In genomic region chr5:31699397-31699796, GRCm38 (mm10) we compare ENCODE assay signal across 18 mouse cellular contexts. TPM values are rescaled to one million over a fixed set of nuclear protein-coding genes. Genes with fewer than 3 reads are reported as not detected.
DNase-seq lines count a peak whose midpoint lies in the region; ATAC-seq and TF ChIP-seq lines count a peak whose summit lies in the region.
"Had no signal": no experiment of that assay in that cellular context is flagged by ENCODE, and none has a peak within 500 bp of the region (broad histone marks: within the 10 kb centered on the region; RNA-seq: fewer than 3 reads in every experiment).

No protein-coding gene starts in this region.

- no peak for ATAC-seq in heart, embryonic 13.5 days (ENCODE audit: extremely low read depth, insufficient number of reproducible peaks, low FRiP score, low TSS enrichment)
- no peak for ATAC-seq in liver, embryonic 12.5 days
- ATAC-seq in liver, embryonic 15.5 days (ENCODE audit: insufficient read depth): no peak
- no peak for ATAC-seq in stomach, postnatal 0 days (ENCODE audit: low FRiP score, low TSS enrichment)
- ATAC-seq: midbrain, embryonic 15.5 days had no signal

- no peak overlapping the region for H3K9ac ChIP-seq in heart, embryonic 13.5 days
- H3K9ac ChIP-seq in liver, embryonic 12.5 days: no peak overlapping the region
- H3K9ac ChIP-seq in liver, embryonic 15.5 days: no peak overlapping the region; the same call in 1 of the 2 replicates
- no peak overlapping the region for H3K9ac ChIP-seq in stomach, postnatal 0 days (ENCODE audit: low read length)
- H3K9ac ChIP-seq: embryonic facial prominence, embryonic 13.5 days; forebrain, embryonic 12.5 days; hindbrain, embryonic 15.5 days; midbrain, embryonic 15.5 days; neural tube, embryonic 12.5 days had no signal

- peaks cover 22% of the 10 kb centered on the region for H3K36me3 ChIP-seq in heart, embryonic 13.5 days
- peaks cover 32% of the 10 kb centered on the region for H3K36me3 ChIP-seq in liver, embryonic 12.5 days
- peaks cover 21% of the 10 kb centered on the region for H3K36me3 ChIP-seq in liver, embryonic 15.5 days (replicated peaks)
- H3K36me3 ChIP-seq in stomach, postnatal 0 days (ENCODE audit: control insufficient read depth, insufficient read depth, low read length): 0 out of 2 replicates have a peak, but pooled peaks cover 4% of the 10 kb centered on the region
- H3K36me3 ChIP-seq: hindbrain, embryonic 15.5 days; midbrain, embryonic 15.5 days; neural tube, embryonic 12.5 days had no signal

- H3K4me2 ChIP-seq in heart, embryonic 13.5 days: peak overlapping the region; percentile 83
- peak overlapping the region; percentile 88 for H3K4me2 ChIP-seq in liver, embryonic 12.5 days
- H3K4me2 ChIP-seq in liver, embryonic 15.5 days: peak overlapping the region; percentile 85; the same call in 1 of the 2 replicates
- no peak overlapping the region for H3K4me2 ChIP-seq in stomach, postnatal 0 days (replicated peaks; ENCODE audit: low read depth)

- H3K4me3 ChIP-seq in heart, embryonic 13.5 days: 0 out of 2 replicates have a peak overlapping the region, but pooled peaks have one; percentile 1
- H3K4me3 ChIP-seq in liver, embryonic 12.5 days: no peak overlapping the region
- H3K4me3 ChIP-seq in liver, embryonic 15.5 days (replicated peaks): no peak overlapping the region
- no peak overlapping the region for H3K4me3 ChIP-seq in stomach, postnatal 0 days (ENCODE audit: low read depth, low read length)
- H3K4me3 ChIP-seq: embryonic facial prominence, embryonic 13.5 days; forebrain, embryonic 12.5 days; neural tube, embryonic 12.5 days had no signal

- no peak for DNase-seq in heart, postnatal 36 days
- no peak for DNase-seq in liver
- no peak for DNase-seq in stomach, postnatal 0 days (ENCODE audit: low spot score)
- no peak for DNase-seq in frontal cortex, postnatal 25 days (ENCODE audit: low spot score in 2 of 2)
- DNase-seq: adrenal gland, postnatal 25 days; cerebellum, adult 8-10 months; kidney, postnatal 25 days; right cerebral cortex, postnatal 14 days; thymus, postnatal 25 days had no signal

- H3K4me1 ChIP-seq in heart, embryonic 13.5 days: peaks cover 14% of the 10 kb centered on the region
- peaks cover 54% of the 10 kb centered on the region for H3K4me1 ChIP-seq in liver, embryonic 12.5 days
- H3K4me1 ChIP-seq in liver, embryonic 15.5 days (replicated peaks): peaks cover 43% of the 10 kb centered on the region
- H3K4me1 ChIP-seq in stomach, postnatal 0 days (replicated peaks; ENCODE audit: control insufficient read depth, insufficient read depth): 0 out of 2 replicates have a peak, but pooled peaks cover 3% of the 10 kb centered on the region

- TF ChIP-seq EP300 in stomach, postnatal 0 days (optimal IDR thresholded peaks at IDR 0.05): no peak

- 0 out of 2 replicates have a peak overlapping the region, but pooled peaks have one; percentile 13 for H3K27ac ChIP-seq in heart, embryonic 13.5 days (replicated peaks)
- no peak overlapping the region; the same call in 1 of the 2 replicates for H3K27ac ChIP-seq in liver, embryonic 12.5 days
- peak overlapping the region; percentile 61; the same call in 1 of the 2 replicates for H3K27ac ChIP-seq in liver, embryonic 15.5 days (replicated peaks)
- H3K27ac ChIP-seq in stomach, postnatal 0 days (replicated peaks): peak overlapping the region; percentile 77; the same call in 1 of the 2 replicates
- H3K27ac ChIP-seq: embryonic facial prominence, embryonic 13.5 days; forebrain, embryonic 12.5 days; hindbrain, embryonic 15.5 days; midbrain, embryonic 15.5 days; neural tube, embryonic 12.5 days had no signal

- H3K27me3 ChIP-seq in heart, embryonic 13.5 days (replicated peaks): no peaks in the 10 kb centered on the region
- no peaks in the 10 kb centered on the region for H3K27me3 ChIP-seq in liver, embryonic 12.5 days (replicated peaks)
- no peaks in the 10 kb centered on the region for H3K27me3 ChIP-seq in liver, embryonic 15.5 days
- no peaks in the 10 kb centered on the region for H3K27me3 ChIP-seq in stomach, postnatal 0 days (ENCODE audit: control insufficient read depth, insufficient read depth, low read length)
- H3K27me3 ChIP-seq: embryonic facial prominence, embryonic 13.5 days; forebrain, embryonic 12.5 days; hindbrain, embryonic 15.5 days; midbrain, embryonic 15.5 days; neural tube, embryonic 12.5 days had no signal

- no peaks in the 10 kb centered on the region for H3K9me3 ChIP-seq in heart, embryonic 13.5 days
- no peaks in the 10 kb centered on the region for H3K9me3 ChIP-seq in liver, embryonic 12.5 days (replicated peaks)
- H3K9me3 ChIP-seq in liver, embryonic 15.5 days (replicated peaks): no peaks in the 10 kb centered on the region
- no peaks in the 10 kb centered on the region for H3K9me3 ChIP-seq in stomach, postnatal 0 days (ENCODE audit: control insufficient read depth, low read length)
- H3K9me3 ChIP-seq: embryonic facial prominence, embryonic 13.5 days; forebrain, embryonic 12.5 days; G1E; hindbrain, embryonic 15.5 days; midbrain, embryonic 15.5 days; neural tube, embryonic 12.5 days had no signal

- intact Hi-C loops in heart, postnatal 36 days (cut with DNase I): loop anchor here (2.0 to 5.0 kb wide), 4 partner anchors 25 to 498 kb away; no protein-coding TSS in a partner anchor

- TF ChIP-seq CTCF in stomach, postnatal 0 days (IDR thresholded peaks at IDR 0.05; ENCODE audit: low read depth): no peak

RNA-seq across cellular contexts. Expression of gene Babam2, which starts 1.9 kb away (rescaled TPM):
- 43.3 and 63.5 TPM in 2 replicates for polyA plus RNA-seq in heart, embryonic 13.5 days (2015; fragmentation: Nextera tagmentation; extraction: Ambion mirVana)
- 10 to 100 TPM; 31.6 to 37.3 TPM for total RNA-seq in heart, postnatal 36 days (2021)
- 41.3 and 41.7 TPM in 2 replicates for polyA plus RNA-seq in liver, embryonic 12.5 days (2016; fragmentation: Nextera tagmentation; extraction: Ambion mirVana)
- polyA plus RNA-seq in liver, embryonic 15.5 days (2015; fragmentation: Nextera tagmentation; extraction: Ambion mirVana): 30.8 and 32.0 TPM in 2 replicates
- polyA plus RNA-seq in stomach, postnatal 0 days (2015; fragmentation: Nextera tagmentation; extraction: Ambion mirVana): 44.9 and 46.5 TPM in 2 replicates

RNA-seq across cellular contexts. Expression of gene Rbks, which starts 2.0 kb away (rescaled TPM):
- polyA plus RNA-seq in heart, embryonic 13.5 days (2015; fragmentation: Nextera tagmentation; extraction: Ambion mirVana): 3.7 and 4.1 TPM in 2 replicates
- total RNA-seq in heart, postnatal 36 days (2021): 1 to 10 TPM; 3.2 to 3.4 TPM
- polyA plus RNA-seq in liver, embryonic 12.5 days (2016; fragmentation: Nextera tagmentation; extraction: Ambion mirVana): 20.7 and 20.8 TPM in 2 replicates
- 17.3 and 18.8 TPM in 2 replicates for polyA plus RNA-seq in liver, embryonic 15.5 days (2015; fragmentation: Nextera tagmentation; extraction: Ambion mirVana)
- polyA plus RNA-seq in stomach, postnatal 0 days (2015; fragmentation: Nextera tagmentation; extraction: Ambion mirVana): 5.7 and 6.2 TPM in 2 replicates
